Mouse (Mus musculus) left cerebral cortex, postnatal 14 days (tissue): ENCODE results near the gene Plac9a. TPM values are rescaled to one million over a fixed set of nuclear protein-coding genes. Genes with fewer than 3 reads are reported as not detected.
"Not testable (repeated sequence)": the region's sequence is repeated elsewhere in the genome, so short reads cannot be mapped to it uniquely, and the experiment has no call there.

Experiments used
- DNase-seq, 2 experiments: peaks; one replicate each; pipeline ENCODE4 v3.0.0; 2021 to 2022; ENCODE audit warnings: low spot score in 2 of 2, mixed read lengths in 1 of 2
- intact Hi-C: fragments of 180-260 bp; cut with DNase I; formaldehyde crosslinking; loops from one replicate; pipeline ENCODE4 v1.15.1; 2025
- long read RNA-seq, 2 experiments: library from polyadenylated mRNA; stranded (forward); transcript quantifications; one replicate each; pipeline ENCODE4 v2.0.0; 2021
- total RNA-seq, 2 experiments: library from RNA; stranded (reverse); gene quantifications; 2 replicates each; pipeline ENCODE4 v1.2.3; 2021

Gene Plac9a
- not detected for total RNA-seq
- long read RNA-seq, experiment 1, partial matches to known transcripts, result 0 of 4 reads
- long read RNA-seq, experiment 1, other reads (novel, unspliced or antisense), result 0 of 4 reads
- long read RNA-seq, experiment 2, partial matches to known transcripts, result 0 of 3 reads
- long read RNA-seq, experiment 2, other reads (novel, unspliced or antisense), result 0 of 3 reads

DNA sequence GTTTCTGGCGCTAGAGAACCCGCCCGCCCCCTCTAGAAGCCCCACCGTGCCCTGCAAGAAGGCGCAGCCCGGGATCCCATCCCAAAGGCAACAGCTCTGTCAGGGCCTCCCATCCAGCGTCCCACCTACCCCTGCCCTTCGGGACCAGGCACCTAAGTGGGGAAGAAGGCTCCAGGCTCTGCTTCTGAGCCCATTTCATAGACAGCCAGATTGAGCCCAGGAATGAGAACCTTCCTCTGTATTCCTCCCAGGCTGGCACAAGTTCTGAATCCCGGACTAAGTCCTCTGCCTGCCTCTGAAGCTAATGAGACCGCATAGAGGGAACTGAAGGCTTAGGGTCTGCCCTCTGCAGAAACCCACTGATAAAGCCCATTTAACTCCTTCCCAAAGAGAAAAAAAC is at the start of gene Plac9a:
Gene Plac9a, minus strand, starts transcription at position 101 of the 400 bp plus-strand sequence.
- DNase-seq, intact Hi-C loops: not testable (repeated sequence)

DNA sequence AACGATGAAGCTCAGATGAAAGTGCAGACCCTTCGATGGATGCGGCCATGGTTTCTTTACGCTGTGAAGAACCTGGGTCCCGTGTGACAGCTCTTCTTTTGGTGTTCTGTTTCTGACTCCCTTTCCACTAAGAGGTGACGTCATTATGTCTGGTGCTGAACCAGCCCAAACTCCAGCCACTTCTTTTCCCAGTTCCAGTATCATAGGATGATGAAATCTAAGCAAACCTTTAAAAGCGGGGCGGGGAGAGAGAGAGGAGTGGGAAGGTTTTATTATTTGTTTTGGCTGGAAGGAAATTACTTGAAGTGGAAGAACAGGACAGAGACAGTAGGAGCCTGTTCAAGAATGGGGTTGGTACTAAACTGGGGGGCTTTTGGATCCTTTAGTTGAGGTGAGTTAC is 35.1 kb upstream of the Plac9a start, which contains the start of gene Cphx1:
Gene Cphx1, plus strand, starts transcription at position 301 of the 400 bp plus-strand sequence.
- intact Hi-C loops, DNase-seq: not testable (repeated sequence)

DNA sequence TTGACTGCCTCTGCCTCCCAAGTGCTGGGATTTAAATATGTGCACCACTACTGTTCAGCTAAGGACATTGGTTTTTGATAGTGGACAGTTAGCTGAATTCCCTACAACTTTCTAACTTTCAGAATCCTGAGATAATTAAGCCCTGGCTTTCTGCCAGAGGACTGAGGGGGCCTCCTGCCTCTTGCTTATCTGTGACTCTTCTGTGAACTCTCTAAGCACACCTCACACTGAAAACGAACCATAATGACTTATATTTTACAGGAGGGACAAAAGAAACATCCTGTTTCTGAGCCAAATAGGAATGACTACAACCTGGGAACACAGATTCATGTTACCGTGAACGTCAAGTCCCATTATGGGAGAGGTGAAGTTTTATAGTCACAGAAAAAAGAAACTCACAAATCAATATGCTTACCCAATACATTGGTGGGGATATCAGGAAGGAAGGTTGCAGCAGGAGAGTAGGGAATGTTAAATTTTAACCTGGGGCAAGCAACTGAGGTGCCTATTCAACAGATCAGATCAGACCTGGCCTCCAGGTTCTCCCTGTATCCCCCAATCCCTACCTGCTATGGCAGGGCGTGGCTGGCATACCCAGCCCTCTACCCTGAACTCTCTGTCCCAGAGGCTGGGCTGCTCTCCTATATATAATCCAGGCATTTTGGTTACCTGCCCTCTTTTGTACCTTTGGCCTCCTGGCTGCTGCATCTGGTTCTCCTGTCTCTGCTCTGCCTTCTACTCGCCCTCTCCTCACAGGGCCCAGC is 34.1 kb upstream of the Plac9a start:
- intact Hi-C loops, DNase-seq: not testable (repeated sequence)

DNA sequence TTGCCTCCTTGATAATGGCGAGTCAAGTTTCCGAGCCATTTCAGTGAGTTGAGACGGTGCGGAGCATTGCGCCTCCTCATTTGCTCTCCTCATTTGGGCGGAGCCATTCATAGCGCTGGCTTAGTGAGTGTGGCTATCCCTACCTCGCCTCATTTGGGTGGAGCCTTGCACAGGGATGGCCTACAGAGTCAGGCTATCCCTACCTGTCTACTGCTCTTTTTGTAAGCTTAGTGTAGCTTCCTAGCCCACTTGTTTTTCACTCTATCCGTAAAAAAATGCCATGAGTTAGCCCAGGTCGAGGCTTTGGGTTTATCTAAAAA is 24.6 kb upstream of the Plac9a start, which contains the start of gene Tmem254a:
Gene Tmem254a, minus strand, starts transcription at position 111 of the 320 bp plus-strand sequence.
- DNase-seq, intact Hi-C loops: not testable (repeated sequence)

DNA sequence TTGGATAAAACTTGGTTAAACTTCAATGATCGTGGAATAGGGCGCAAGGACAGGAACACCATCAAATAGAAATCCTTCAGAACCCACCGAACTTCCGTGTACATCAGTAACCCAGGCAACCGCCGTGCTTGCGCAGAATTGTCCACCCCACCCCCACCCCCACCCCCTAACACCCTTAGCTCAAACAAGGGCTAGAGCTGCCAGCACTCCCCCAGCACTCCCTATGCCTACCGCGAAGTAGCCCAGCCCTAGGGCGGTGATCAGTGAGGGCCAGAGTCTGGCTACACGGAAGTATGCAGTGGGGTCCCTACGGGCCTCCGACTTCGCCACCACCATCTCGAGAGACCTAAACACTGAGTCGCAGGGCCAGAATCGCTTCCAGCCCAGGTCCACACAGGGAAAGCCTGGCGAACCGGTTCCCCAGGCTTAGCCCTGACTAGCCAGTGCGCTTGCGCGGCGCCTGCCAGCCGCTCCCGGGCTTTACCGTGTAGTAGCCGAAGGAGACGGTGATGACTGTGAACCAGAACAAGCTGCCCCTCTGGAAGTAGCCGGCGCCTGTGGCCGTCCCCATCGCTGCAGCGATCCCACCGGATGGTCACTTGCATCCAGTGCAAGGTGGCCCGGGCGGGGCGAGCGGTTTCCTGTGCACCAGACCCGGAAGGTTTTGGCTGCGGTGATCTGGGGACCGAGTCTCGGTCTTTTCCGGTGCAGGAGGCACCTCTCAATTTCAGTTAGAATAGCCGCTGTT is 24.1 kb upstream of the Plac9a start:
- DNase-seq, intact Hi-C loops: not testable (repeated sequence)

DNA sequence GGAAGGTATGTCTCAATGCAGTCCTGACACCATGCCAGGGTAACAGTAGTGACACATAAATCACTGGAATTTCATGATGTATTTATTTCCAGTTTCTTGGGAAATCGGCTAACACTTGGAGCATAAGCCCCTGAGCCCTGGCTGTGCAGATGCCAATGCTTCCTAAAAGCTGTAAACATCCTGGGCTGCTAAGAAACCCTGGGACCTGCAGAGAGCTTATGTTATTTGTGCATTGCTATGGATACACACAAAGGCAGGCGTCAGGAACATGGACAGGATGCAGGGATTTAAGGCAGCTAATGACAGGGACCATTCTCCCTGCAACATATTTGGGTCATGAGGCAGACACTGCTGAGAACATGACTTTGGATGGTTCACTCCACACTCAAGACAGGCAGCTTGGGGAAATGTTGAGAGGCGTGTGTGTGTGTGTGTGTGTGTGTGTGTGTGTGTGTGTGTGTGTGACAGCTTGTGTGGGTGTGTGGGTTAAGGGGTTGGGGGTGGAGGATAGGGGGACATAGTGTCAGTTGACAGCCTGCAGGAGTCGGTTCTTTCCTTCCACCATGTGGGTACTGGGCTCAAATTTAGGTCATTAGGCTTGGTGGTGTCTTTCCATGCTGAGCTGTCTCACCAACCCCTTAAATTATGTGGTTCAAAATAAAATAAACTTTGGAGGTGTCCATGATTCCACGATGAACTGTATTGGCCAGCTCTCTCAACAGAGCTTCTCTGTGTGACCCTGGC is 15.7 kb upstream of the Plac9a start:
- intact Hi-C loops, DNase-seq: not testable (repeated sequence)

DNA sequence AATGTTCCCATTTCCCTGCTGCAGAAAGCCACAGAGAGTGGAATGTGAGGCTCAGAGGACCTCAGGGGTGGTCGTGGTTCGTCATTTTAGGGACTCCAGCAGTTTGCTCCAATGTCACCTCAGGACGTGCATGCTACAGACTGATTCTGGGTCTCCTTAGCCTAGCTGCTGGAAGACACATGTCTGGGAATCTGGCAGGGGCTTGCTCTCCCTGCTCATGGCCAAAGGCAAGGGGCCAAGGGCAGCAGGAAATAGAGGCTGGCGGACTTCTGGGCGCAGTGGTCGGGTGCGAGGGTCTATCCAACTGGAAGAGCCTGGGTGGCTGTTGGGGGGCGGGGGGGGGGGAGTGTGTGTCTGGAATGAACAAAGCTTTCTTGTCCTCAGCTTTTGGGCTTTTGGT is 6.1 kb upstream of the Plac9a start:
- DNase-seq, intact Hi-C loops: not testable (repeated sequence)

DNA sequence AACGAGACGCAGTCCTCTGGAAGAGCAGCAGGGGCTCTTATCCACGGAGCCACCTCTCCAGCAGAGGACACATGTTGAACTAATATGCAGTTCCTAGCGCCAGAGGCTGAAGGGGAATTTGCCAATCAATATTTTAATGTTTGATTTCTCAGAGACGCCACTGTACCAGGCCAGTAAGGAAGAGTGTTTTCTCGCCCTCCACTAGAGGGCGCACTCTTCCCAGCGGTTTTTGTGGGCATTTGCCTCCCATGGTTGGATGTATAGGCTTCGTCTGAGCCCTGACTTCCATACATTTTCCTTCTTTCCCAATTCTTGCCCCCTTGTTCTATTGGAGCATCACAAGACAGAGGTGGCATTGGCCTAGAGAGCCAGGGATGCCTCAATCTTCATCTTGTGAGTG is 4.4 kb upstream of the Plac9a start:
- DNase-seq, intact Hi-C loops: not testable (repeated sequence)

DNA sequence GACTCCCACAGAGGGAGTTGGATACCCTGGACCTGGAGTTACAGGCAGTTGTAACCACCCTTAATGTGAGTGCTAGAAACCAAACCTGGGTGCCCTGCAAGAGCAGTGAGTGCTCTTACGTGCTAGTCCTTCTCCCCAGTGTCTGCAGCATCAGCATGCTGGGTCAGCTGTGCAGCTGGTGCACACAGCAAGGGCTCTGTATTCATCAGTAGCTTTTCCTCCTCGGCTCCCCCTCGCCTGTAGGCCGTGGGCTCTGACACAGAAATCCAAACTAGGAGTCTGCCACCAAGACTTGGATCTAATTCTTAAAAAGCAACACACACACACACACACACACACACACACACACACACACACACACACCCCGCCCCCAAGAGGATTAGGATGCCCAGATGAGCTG is 2.3 kb upstream of the Plac9a start:
- intact Hi-C loops, result not testable (repeated sequence)
- peak in 1 of 2 experiments; percentile 7 for DNase-seq

DNA sequence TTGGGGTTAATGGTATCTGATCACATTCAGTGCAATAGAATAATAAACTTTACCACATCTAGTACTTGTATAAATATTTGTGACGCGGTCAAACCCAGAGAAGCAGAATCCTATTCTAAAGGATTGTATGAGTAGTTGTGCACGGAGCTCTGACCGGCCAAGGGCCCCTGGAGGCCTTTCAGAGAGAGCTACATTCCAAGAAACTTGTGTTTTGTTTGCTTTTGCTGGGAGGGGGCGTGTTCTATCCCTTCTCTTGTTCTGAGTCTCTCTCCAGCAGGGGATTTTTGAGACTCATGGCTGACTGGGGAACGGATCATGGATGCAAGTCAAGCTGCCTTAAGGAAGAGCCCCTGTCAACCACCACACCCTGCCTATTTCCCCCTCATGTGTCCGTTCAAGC is 7.2 kb downstream of the Plac9a start:
- intact Hi-C loops, DNase-seq: not testable (repeated sequence)

DNA sequence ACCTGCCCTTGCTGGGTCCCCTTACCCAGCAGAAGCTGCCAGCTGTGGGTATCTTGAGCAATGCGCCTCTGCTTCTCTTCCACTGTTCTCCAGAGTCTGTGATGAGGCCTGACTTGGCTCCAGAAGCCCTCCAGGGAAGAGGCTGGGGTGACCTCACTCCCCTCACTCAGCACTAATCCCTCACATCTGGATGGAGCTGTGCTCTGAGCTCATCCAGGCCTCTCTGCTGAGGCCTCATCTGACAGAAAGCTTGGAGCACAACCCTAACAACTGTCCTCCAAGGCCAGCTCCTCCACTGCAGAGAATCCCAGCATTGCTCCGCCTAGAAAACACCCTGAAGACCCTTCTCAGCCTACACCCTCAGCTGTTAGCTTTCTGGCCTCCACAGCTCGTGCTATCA is 8.3 kb downstream of the Plac9a start:
- intact Hi-C loops, DNase-seq: not testable (repeated sequence)

DNA sequence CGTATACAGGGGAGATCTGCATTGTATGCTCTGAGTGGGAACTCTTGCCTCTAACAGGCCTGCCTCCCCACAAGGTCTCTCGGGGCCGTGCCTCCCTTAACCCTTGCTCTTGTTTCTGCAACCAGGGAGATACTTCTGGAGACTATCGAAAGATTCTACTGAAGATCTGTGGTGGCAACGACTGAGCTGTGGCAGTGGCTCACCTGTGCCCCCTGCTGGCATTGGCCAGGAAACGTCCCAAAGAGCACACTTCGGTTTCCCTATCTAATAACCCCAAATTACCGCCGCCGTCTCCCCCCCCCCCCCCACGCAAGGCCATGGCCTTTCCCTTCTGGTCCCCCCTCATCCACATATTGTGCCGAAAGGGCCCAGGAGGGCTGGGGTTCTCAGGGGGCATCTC is 17.0 kb downstream of the Plac9a start:
- intact Hi-C loops, DNase-seq: not testable (repeated sequence)

DNA sequence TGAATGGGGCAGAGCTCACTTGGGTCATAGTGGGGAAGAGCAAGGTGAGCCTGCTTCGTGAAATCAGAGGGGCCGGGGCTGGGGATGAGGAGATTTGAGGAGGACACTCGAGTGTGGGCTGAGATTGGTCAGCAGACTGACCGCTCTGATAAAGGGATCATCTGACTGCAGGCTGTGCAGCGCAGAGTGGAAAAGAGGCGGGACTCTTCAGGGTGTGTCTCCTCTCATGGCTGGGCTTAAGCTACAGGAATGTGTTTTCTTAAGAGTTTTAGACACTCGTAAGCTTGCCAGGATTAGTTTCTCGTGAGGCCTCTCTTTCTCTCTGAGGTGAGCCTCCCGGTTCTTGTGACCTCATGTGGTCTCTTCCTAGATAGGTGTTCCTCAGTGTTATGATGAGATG is 21.1 kb downstream of the Plac9a start:
- intact Hi-C loops, DNase-seq: not testable (repeated sequence)

DNA sequence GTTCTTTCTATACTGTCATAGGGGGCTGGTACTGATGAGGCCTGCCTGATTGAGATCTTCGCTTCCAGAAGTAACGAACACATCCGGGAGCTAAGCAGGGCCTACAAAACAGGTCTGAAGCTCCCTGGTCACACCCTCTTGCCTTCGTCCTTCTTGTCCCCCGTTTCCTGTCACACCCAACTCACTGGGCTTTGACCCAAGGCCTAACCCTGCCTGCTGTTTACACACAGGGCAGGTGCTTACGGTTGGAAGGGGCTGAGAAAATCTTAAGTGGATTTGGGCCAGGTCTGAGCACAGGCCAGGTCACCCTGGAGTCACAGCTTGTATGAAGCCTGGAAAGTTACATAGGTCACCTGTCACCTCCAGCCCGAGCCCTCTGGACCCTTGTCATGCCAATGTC is 26.3 kb downstream of the Plac9a start:
- intact Hi-C loops, DNase-seq: not testable (repeated sequence)

DNA sequence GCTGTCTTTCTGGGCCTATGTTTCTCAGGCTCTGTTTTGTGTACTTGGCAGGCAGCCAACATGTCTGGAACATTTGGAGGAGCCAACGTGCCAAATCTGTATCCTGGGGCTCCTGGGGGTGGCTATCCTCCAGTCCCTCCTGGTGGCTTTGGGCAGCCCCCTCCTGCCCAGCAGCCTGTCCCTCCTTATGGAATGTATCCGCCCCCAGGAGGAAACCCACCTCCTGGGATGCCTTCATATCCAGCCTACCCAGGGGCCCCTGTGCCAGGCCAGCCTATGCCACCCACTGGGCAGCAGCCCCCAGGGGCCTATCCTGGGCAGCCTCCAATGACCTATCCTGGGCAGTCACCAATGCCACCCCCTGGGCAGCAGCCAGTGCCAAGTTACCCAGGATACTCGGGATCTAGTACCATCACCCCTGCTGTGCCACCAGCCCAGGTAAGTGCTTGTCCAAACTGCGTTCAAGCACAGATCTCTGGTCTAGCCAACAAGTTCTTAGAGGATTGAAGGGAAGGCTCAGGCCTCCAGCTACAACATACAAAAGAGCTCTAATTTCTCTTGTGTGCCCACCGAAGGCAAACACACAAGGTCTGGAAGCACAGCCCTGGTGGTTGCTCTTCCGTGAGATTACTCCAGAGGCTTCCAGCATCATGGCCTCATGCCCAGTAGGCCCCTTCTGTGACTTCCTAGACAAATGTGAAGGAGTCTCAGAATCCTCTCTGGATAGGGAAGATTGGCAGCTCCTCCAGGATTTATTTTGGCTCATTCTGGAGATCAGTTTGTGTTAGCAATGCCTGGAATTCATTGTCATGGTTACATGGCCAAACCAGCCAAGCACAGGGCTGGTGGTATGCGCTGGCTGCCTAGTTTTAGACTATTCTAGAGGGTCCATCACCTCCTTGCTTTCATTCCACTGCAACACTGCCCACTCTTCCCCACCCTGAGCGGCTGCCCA is 30.2 kb downstream of the Plac9a start:
- intact Hi-C loops, result no loop called here
- DNase-seq, result peak; percentile 46 to 64

DNA sequence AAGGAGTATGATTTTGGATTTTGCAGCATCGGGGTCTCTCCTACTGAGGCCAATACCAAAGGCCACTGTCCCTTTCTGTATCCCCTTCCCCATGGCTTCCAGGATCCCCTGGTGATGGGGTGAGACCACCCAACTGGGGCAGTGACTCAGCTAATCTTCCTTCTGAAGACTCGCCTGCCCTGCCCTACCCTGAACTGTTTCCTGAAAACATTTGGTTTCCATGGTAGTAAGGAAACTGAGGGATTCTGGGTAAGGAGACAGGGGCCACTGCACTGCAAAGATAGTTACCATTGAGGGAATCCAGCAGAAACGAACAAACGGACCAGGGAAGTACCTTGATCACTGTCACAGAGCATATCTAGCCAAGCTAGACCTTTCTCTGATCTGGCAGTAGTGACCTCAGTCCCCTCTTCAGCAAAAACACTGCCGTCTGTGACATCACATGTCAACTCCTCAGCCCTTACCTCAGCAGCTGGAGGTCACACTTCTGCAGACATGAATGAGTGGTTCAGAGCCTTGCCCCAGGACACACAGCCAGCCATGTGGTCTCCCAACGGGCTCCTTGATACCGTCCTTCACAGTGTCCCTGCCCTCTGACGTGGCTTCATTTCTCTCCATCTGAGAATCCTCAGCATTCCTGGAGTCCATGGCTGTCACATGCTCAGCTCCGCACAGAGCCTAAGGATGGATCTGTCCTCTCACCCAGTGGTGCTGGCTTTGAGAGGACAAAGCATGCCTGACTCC is 33.6 kb downstream of the Plac9a start:
- no peak for DNase-seq
- intact Hi-C loops, result no loop called here

DNA sequence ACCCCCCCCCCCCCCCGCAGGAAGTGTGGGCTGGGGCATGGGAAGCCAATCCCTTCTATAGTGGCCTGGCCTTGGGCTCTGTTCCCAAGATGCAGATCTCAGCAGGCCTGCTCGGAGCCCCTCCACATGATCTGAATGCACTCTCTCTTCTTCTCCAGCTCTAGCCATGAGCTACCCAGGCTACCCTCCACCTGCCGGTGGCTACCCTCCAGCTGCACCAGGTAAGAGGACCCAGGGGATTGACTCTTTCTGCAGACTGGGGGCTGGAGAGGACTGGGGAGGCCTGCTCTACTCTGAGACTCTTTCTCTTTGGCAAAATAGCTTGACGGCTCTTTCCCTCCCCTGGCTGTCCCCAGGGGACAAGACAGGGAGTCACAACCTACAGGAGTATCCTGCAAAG is 34.2 kb downstream of the Plac9a start:
- no peak for DNase-seq
- intact Hi-C loops, result no loop called here

DNA sequence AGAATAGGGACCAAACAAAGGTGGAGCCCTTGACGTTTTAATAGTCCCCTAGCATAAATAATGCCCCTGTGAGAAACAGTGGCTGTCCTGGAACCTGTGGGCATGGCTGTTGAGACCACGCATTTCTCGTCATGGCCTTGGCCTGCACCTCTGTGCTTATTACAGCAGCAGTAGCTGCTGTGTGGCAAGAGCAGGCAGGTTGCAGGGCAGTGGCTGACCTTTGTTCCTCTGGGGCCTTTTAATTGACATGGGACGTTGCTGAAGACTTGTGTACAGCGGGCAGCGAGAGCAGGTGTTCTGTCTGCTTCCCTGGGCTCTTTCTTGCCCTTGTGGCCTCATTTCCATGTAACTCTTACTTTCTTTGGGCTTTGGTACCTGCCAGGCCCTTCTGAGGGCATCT is 35.1 kb downstream of the Plac9a start:
- intact Hi-C loops, result no loop called here
- no peak for DNase-seq
